Mouse (Mus musculus) bone marrow, adult 2 months (tissue): Measurements from ENCODE around the gene Creg1. TPM values are rescaled to one million over a fixed set of nuclear protein-coding genes. Genes with fewer than 3 reads are reported as not detected.
A peak's percentile ranks its signal among the peaks of the same experiment; 100 is the strongest.

Experiments
- H3K27ac ChIP-seq: fragments of 200-500 bp; 2 replicates; pipeline ENCODE4 v1.5.1; 2012; ENCODE audit warnings: low read depth, mild to moderate bottlenecking, control low read depth, inconsistent platforms, low read length; ENCODE audit not compliant: control insufficient read depth, poor library complexity, insufficient read depth
- H3K4me1 ChIP-seq: fragments of 200-500 bp; 2 replicates; pipeline ENCODE4 v1.6.1; 2011; ENCODE audit warnings: low read length; ENCODE audit not compliant: control insufficient read depth, insufficient read depth
- H3K4me3 ChIP-seq: fragments of 200-500 bp; replicated peaks from 2 replicates; pipeline ENCODE3; 2011; ENCODE audit warnings: mild to moderate bottlenecking, low read depth, low read length, control low read depth; ENCODE audit not compliant: control insufficient read depth
- CTCF ChIP-seq: fragments of 200-500 bp; IDR thresholded peaks from 2 replicates; pipeline ENCODE4 v1.5.1; 2011; ENCODE audit warnings: low read length, control low read depth; ENCODE audit not compliant: control insufficient read depth, insufficient read depth
- POLR2A ChIP-seq: fragments of 200-500 bp; IDR thresholded peaks from 2 replicates; pipeline ENCODE4 v1.6.1; 2011; ENCODE audit warnings: low read depth, mild to moderate bottlenecking, control low read depth, low read length, borderline replicate concordance; ENCODE audit not compliant: control insufficient read depth
- WGBS: fragments of 180-500 bp; shearing (Covaris S2); methylation state at CpG from one replicate; pipeline ENCODE4 v1.1.7; 2018; 5-methylcytosine and 5-hydroxymethylcytosine counted together
- polyA plus RNA-seq: library from polyadenylated mRNA; stranded (reverse); fragments of >200 nt; gene quantifications from 2 replicates; pipeline ENCODE4 v1.2.4, GENCODE M21; 2011; ENCODE audit warnings: low replicate concordance; ENCODE audit not compliant: missing spikeins, insufficient read depth, insufficient read length

Gene Creg1
- polyA plus RNA-seq, 1 experiment, result 312 TPM

GRCm38 (mm10) chr1:165804133-165804532 lies 40.6 kb downstream of the Creg1 start:
- TF ChIP-seq CTCF, result no peak
- no peak for TF ChIP-seq POLR2A
- WGBS, result 86% methylated on average over 4 of the region's 4 CpGs
- Histone ChIP-seq H3K27ac (no peak overlapping the region), H3K4me3 (no peak overlapping the region), H3K4me1 (no peaks in the 10 kb centered on the region)

DNA sequence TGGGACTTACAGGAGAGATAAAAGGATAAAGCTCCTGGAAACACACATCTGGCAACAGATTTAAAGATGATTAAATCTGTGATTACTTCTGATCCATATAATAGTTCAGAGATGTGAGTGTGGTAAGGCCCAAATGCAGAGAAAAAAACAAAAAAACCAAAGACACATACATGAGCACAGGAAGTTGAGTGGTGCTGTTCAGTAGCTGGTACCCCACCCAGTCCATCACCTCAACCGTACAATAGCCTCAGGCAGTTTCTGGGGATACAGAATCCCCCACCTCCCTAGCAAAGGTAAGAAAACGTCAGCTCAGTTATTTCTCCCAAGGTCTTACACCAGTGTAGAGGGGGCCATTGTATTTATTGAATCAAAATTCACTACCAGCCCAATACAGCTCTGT lies 47.1 kb downstream of the Creg1 start:
- H3K4me1 ChIP-seq, result no peaks in the 10 kb centered on the region
- no peak overlapping the region for H3K27ac ChIP-seq
- no peak for TF ChIP-seq CTCF
- TF ChIP-seq POLR2A, result no peak
- H3K4me3 ChIP-seq, result no peak overlapping the region
- WGBS, result 53% methylated on average over 2 of the region's 2 CpGs

- no peaks in the 10 kb centered on the region; the same call in 1 of the 2 replicates for H3K4me1 ChIP-seq
- TF ChIP-seq CTCF (no peak), POLR2A (no peak)
- H3K27ac ChIP-seq, result no peak overlapping the region
- H3K4me3 ChIP-seq, result no peak overlapping the region
- WGBS, result 27% methylated on average over 5 of the region's 5 CpGs
Observed at GRCm38 (mm10) chr1:165811170-165811569, 47.6 kb downstream of the Creg1 start.

DNA sequence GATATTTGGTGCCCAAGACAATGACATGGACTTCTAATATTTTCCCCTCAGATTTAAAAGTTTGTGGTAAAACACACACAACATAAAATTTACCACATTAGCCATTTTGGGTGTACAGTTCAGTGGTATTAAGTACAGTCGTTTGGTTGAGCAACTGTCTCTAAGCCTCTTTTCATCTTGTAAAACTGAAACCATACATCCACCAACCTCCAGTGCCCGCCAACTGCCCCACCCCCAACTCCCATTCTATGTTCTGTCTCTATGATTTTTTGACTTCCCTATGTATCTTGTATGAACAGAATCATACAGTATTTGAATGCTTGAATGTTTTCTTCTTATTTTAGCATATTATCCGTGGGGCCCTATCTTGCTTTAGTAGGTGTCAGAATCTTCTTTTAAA lies 49.2 kb downstream of the Creg1 start:
- 35% methylated on average over 3 of the region's 3 CpGs for WGBS
- Histone ChIP-seq H3K4me3 (no peak overlapping the region), H3K4me1 (peaks cover 2% of the 10 kb centered on the region; the same call in 1 of the 2 replicates), H3K27ac (no peak overlapping the region)
- TF ChIP-seq CTCF (no peak), POLR2A (no peak)

GRCm38 (mm10) chr1:165814116-165814515 lies 50.6 kb downstream of the Creg1 start:
- Histone ChIP-seq H3K4me1 (peaks cover 2% of the 10 kb centered on the region; the same call in 1 of the 2 replicates), H3K4me3 (no peak overlapping the region), H3K27ac (no peak overlapping the region)
- TF ChIP-seq POLR2A, result no peak
- no peak for TF ChIP-seq CTCF
- WGBS, result 76% methylated on average over 7 of the region's 7 CpGs

DNA sequence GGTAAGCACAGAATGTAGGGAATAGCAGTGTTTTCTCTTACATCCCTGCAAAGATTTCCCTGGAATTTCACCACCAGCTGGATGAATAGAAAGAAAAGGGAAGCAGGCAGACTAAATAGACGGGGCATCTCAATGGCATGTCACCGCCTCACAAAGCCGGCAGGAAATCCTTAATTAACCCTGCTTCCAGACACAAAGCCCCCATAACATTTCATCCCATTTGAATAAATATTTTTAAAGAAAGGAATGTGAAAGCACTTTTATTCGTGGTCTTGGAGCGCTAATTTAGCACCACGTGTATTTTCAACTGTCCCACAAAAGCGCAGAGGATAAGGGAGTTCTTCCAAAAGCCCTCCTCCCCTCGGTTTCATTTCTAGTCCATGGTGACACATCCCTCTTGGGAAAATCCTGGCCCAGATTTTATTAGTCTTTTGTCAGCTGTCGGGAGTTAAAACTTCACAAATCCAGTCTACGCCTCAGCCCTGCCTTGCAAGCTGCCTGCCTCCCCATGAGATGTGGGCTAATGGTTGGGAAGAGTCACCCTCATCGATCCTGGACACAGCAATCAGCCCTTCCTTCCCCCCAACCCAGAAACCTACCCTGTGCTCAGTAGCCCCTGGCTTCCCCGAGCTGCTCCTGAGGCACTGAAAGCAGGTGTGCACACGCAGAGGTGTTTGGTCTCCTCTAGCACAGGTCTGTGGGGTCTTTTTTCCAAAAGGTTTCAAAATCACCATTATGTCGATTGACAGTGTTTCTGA lies 51.2 kb downstream of the Creg1 start:
- Histone ChIP-seq H3K4me3 (no peak overlapping the region), H3K4me1 (peaks cover 2% of the 10 kb centered on the region; the same call in 1 of the 2 replicates), H3K27ac (no peak overlapping the region)
- TF ChIP-seq POLR2A, result no peak
- no peak for TF ChIP-seq CTCF
- WGBS, result 56% methylated on average over 14 of the region's 14 CpGs

DNA sequence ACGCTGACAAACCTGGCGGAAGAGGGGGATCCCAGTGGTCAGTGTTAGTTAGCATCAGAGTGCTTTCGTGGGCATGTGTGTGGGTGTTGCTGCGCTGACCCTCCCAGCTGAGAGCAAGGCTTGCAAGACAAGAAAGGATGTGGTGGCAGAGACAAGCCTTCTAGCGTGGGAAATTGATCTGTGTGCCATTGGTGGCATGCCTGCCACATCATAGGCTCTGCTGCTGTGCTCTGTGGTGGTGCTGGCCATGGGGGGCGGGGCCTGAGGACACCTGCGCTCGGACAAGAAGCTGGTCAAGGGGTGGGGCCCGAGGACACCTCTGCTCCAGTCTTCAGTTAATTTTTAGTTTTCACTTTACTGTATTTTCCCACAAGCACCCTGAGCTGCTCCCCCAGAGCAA lies 52.8 kb downstream of the Creg1 start:
- no peak for TF ChIP-seq CTCF
- TF ChIP-seq POLR2A, result no peak
- Histone ChIP-seq H3K4me1 (peaks cover 2% of the 10 kb centered on the region; the same call in 1 of the 2 replicates), H3K27ac (no peak overlapping the region), H3K4me3 (no peak overlapping the region)
- WGBS, result 80% methylated on average over 9 of the region's 9 CpGs

DNA sequence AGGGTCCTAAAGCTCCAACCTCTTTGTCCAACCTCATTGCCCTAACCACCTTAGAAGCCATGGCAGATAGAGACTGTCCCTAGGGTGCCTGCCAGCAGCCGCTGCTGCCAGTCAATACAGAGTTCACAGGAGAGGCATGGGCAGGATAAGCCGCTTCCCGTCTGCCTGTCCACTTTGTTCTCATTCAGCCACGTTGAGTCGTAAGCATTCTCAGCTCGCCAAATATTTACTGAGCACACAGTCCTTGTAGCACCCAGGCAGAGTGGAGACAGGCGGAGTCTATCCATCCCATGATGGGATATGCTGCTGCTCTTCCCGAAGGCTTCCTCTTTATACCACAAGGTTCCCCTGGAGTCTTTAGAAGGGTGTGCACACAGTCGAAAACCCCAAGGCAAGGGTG lies 53.7 kb downstream of the Creg1 start:
- Histone ChIP-seq H3K4me1 (peaks cover 2% of the 10 kb centered on the region; the same call in 1 of the 2 replicates), H3K27ac (0 out of 2 replicates have a peak overlapping the region, but pooled peaks have one; percentile 12)

More for the DNA sequence above, 53.7 kb downstream of the Creg1 start:
- TF ChIP-seq CTCF (no peak), POLR2A (no peak)
- 76% methylated on average over 9 of the region's 9 CpGs for WGBS
- no peak overlapping the region for H3K4me3 ChIP-seq
